Mouse (Mus musculus): ENCODE measurements around the gene Lrig2. TPM values are rescaled to one million over a fixed set of nuclear protein-coding genes. Genes with fewer than 3 reads are reported as not detected.

Lrig2 gene
- polyA plus RNA-seq, 1 experiment from 2014 or later, result 19.5 TPM

DNA sequence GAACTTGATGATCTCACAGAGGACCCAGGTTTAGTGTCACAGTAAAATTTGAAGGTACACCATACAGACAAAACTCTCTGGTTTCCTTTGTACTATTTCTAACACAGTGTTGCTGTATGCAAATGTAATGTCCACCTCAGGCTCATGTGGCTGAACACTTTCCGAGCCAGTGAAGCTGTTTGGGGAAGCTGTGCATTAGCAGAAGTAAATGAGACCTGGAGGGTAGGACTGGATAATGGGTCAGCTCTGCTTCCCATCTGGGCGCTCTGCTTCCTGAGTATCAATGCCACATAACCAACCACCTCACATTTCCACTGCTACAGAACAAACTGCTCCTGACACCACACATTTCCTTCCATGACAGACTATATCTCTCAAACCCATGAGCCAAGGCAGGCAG is 10.1 kb downstream of the Lrig2 start:
- Histone ChIP-seq H3K4me1 (no peaks in the 10 kb centered on the region), H3K27me3 (no peaks in the 10 kb centered on the region), H3K4me2 (replicated peaks) (no peak overlapping the region), H3K9me3 (replicated peaks) (no peaks in the 10 kb centered on the region), H3K4me3 (replicated peaks) (no peak overlapping the region), H3K9ac (no peak overlapping the region), H3K27ac (replicated peaks) (no peak overlapping the region), H3K36me3 (peaks cover 4% of the 10 kb centered on the region; the same call in 1 of the 2 replicates)
- WGBS, result 80% methylated on average over 2 of the region's 2 CpGs
- ATAC-seq (ENCODE audit: insufficient number of reproducible peaks, low FRiP score, low TSS enrichment, low read depth), result no peak

DNA sequence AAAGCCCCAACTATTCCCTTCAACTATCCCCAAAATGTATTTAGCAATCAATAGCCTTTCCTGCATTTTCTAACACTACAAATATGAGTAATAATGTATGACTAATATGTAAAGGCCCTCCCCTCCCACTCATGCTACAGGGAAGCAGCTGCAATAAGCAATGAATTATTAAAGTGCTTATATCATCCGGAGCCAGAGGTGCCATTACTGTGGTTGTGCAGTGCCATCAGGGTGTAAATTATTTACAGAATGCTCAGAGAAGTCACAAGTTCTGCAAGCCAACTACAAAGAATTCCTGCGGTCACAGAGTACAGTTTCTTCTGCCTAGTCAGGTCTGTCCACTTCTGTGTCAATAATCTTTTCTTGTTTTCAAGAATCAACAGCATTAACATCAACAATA is 10.8 kb downstream of the Lrig2 start:
- ATAC-seq (ENCODE audit: insufficient number of reproducible peaks, low FRiP score, low TSS enrichment, low read depth), result no peak
- H3K4me2 ChIP-seq (replicated peaks), result no peak overlapping the region
- H3K9me3 ChIP-seq (replicated peaks), result no peaks in the 10 kb centered on the region
- no peak overlapping the region for H3K9ac ChIP-seq
- 72% methylated on average over 2 of the region's 2 CpGs for WGBS
- no peaks in the 10 kb centered on the region for H3K27me3 ChIP-seq
- H3K4me1 ChIP-seq, result no peaks in the 10 kb centered on the region
- H3K36me3 ChIP-seq, result peaks cover 12% of the 10 kb centered on the region
- H3K27ac ChIP-seq (replicated peaks), result no peak overlapping the region
- no peak overlapping the region for H3K4me3 ChIP-seq (replicated peaks)

DNA sequence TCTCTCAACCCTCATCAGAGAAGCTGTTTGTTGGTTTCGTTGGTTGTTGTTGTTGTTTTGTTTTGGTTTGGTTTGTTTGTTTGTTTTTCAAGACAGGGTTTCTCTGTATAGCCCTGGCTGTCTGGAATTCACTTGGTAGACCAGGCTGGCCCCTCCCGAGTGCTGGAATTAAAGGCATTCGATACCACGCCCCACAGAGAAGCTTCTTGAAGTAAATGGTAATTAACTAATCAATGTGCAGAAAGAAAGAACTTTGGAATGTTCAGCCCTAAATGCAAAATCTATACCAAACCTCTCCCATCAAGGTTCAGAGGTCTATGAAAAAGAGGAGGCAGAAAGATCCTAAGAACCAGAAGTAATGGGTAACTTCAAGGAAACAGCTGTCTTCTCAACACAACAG is 15.5 kb downstream of the Lrig2 start:
- 87% methylated on average over 4 of the region's 4 CpGs for WGBS
- no peak for ATAC-seq (ENCODE audit: insufficient number of reproducible peaks, low FRiP score, low TSS enrichment, low read depth)
- H3K27me3 ChIP-seq, result no peaks in the 10 kb centered on the region

DNA sequence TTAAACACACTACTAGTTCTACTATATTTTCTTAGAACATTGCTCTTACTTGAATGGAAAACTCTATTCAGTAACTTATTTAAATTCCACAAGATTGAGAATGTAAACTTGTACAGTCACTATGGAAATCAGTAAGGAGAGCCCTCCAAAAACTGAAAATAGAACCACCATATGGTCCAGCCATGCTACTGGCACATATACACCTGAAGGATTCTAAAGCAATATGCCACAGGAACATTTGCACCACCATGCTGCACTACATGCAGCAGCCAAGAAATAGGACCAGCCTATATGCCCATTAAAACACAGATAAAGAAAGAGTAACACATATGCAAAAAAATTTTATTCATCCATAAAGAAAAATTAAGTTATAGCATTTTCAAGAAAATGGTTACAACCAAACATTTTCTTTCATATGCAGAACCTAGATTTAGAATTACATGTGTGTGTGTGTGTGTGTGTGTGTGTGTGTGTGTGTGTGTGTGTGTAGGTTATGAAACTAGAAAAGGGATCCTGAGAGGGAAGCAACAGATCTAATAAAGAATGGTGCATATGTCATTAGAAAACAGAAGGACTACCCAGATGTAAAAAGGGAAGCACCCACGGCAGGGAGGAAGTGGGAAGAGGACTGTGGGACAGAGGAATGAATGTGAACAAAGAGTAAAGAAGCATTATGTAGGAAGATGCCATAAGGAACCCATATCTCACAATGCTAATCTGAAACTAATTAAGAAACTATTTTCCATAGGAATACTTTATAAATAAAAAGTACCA is 30.6 kb downstream of the Lrig2 start:
- no peaks in the 10 kb centered on the region for H3K4me1 ChIP-seq
- H3K9ac ChIP-seq, result no peak overlapping the region
- peaks cover 32% of the 10 kb centered on the region for H3K36me3 ChIP-seq
- no peak overlapping the region for H3K4me3 ChIP-seq (replicated peaks)
- no peaks in the 10 kb centered on the region for H3K9me3 ChIP-seq (replicated peaks)
- WGBS, result 46% methylated on average over 1 of the region's 1 CpGs
- H3K27me3 ChIP-seq, result no peaks in the 10 kb centered on the region
- ATAC-seq (ENCODE audit: insufficient number of reproducible peaks, low FRiP score, low TSS enrichment, low read depth), result no peak
- no peak overlapping the region for H3K4me2 ChIP-seq (replicated peaks)
- H3K27ac ChIP-seq (replicated peaks), result no peak overlapping the region

More for the DNA sequence above, 15.5 kb downstream of the Lrig2 start:
- Histone ChIP-seq H3K9ac (no peak overlapping the region), H3K27ac (replicated peaks) (no peak overlapping the region), H3K4me1 (no peaks in the 10 kb centered on the region), H3K4me2 (replicated peaks) (no peak overlapping the region), H3K4me3 (replicated peaks) (no peak overlapping the region), H3K36me3 (peaks cover 43% of the 10 kb centered on the region), H3K9me3 (replicated peaks) (no peaks in the 10 kb centered on the region)

DNA sequence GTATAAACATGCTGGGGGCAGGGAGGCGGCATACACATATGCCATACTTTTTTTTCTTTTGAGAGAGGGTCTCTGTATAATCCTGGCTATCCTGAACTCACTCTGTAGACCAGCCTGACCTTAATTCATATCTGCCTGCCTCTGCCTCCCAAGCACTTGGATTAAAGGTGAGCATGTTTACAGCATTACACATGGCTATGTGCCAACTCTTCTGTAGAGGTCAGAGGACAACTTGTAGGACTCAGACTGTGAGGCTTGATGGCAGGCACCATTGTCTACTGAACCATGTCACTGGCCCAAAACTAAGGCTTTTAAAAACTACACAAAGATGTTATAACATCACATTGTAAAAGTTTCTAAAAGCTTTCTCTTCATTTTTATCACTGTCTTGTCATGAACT is 33.7 kb downstream of the Lrig2 start:
- H3K27me3 ChIP-seq, result no peaks in the 10 kb centered on the region
- no peak for ATAC-seq (ENCODE audit: insufficient number of reproducible peaks, low FRiP score, low TSS enrichment, low read depth)
- no peaks in the 10 kb centered on the region for H3K9me3 ChIP-seq (replicated peaks)
- no peak overlapping the region for H3K27ac ChIP-seq (replicated peaks)
- no peak overlapping the region for H3K4me3 ChIP-seq (replicated peaks)
- no peak overlapping the region for H3K4me2 ChIP-seq (replicated peaks)
- peaks cover 34% of the 10 kb centered on the region for H3K36me3 ChIP-seq
- 94% methylated on average over 1 of the region's 1 CpGs for WGBS
- no peak overlapping the region for H3K9ac ChIP-seq
- no peaks in the 10 kb centered on the region for H3K4me1 ChIP-seq

DNA sequence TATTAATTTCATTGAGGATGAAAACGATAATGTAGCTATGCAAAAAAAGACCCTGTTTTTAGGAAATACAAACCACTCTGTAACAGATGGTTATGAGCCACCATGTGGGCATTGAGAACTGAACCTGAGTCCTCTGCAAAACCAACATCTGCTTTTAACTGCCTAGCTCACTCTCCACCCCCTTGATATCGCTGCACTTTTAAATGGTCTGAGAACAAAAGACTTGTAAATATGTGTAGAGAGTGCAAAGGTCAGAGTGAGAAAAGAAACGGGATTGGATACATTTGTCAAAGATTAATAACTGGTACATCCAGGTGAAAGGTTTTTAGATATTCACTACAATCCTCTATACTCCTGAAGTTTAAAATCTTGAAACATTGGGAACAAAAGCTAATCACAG is 42.3 kb downstream of the Lrig2 start:
- 58% methylated on average over 3 of the region's 3 CpGs for WGBS
- Histone ChIP-seq H3K27ac (replicated peaks) (no peak overlapping the region), H3K36me3 (peaks cover 30% of the 10 kb centered on the region), H3K27me3 (no peaks in the 10 kb centered on the region), H3K4me3 (replicated peaks) (no peak overlapping the region), H3K4me1 (no peaks in the 10 kb centered on the region), H3K4me2 (replicated peaks) (no peak overlapping the region), H3K9me3 (replicated peaks) (no peaks in the 10 kb centered on the region), H3K9ac (no peak overlapping the region)
- no peak for ATAC-seq (ENCODE audit: insufficient number of reproducible peaks, low FRiP score, low TSS enrichment, low read depth)

DNA sequence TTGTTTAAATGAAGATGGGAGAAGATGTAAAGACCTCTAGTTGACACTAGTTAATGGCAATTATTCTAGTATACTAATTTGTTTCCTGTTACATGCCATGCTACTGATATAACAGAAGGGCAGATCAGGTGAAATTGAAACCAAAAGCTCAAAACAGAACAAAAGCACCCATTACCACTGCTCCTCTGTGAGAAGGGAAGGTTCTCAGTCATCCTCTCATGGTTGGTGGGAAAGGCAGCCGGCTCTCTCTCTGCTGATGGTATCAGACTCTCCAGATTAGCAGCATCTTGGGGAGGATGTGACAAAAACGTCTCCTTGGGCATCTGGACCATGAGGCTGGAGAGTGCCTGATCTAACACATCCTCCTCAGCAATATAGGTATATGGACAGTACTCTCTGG is 50.5 kb downstream of the Lrig2 start:
- Histone ChIP-seq H3K4me3 (replicated peaks) (no peak overlapping the region), H3K4me1 (no peaks in the 10 kb centered on the region), H3K36me3 (peaks cover 90% of the 10 kb centered on the region), H3K27me3 (no peaks in the 10 kb centered on the region), H3K9me3 (replicated peaks) (no peaks in the 10 kb centered on the region), H3K9ac (no peak overlapping the region), H3K27ac (replicated peaks) (no peak overlapping the region), H3K4me2 (replicated peaks) (no peak overlapping the region)
- WGBS, result 73% methylated on average over 2 of the region's 2 CpGs
- ATAC-seq (ENCODE audit: insufficient number of reproducible peaks, low FRiP score, low TSS enrichment, low read depth), result no peak

DNA sequence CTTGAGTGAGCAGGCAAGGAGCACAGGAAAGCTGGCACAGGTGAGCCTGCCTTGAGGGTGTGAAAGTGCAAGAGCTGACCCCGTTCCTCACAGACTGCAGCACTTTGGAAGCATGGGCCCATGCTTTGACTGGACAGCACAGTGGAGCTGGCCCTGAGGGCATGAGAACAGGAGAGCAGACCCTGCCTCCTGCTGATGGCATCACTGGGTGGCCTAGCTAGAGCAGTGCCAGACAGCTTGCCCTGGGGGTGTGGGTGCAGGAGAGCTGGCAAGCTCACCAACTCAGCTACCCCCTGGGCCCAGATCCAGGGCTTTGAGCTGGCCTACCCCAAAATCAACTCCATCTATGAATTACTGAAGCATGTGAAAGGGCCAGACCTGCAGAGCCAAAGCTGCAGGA is 53.1 kb downstream of the Lrig2 start:
- Histone ChIP-seq H3K4me1 (no peaks in the 10 kb centered on the region), H3K4me3 (replicated peaks) (no peak overlapping the region), H3K27ac (replicated peaks) (no peak overlapping the region), H3K36me3 (peaks cover 69% of the 10 kb centered on the region), H3K27me3 (no peaks in the 10 kb centered on the region), H3K9ac (no peak overlapping the region), H3K9me3 (replicated peaks) (no peaks in the 10 kb centered on the region), H3K4me2 (replicated peaks) (no peak overlapping the region)
- no peak for ATAC-seq (ENCODE audit: insufficient number of reproducible peaks, low FRiP score, low TSS enrichment, low read depth)
- 68% methylated on average over 1 of the region's 1 CpGs for WGBS

DNA sequence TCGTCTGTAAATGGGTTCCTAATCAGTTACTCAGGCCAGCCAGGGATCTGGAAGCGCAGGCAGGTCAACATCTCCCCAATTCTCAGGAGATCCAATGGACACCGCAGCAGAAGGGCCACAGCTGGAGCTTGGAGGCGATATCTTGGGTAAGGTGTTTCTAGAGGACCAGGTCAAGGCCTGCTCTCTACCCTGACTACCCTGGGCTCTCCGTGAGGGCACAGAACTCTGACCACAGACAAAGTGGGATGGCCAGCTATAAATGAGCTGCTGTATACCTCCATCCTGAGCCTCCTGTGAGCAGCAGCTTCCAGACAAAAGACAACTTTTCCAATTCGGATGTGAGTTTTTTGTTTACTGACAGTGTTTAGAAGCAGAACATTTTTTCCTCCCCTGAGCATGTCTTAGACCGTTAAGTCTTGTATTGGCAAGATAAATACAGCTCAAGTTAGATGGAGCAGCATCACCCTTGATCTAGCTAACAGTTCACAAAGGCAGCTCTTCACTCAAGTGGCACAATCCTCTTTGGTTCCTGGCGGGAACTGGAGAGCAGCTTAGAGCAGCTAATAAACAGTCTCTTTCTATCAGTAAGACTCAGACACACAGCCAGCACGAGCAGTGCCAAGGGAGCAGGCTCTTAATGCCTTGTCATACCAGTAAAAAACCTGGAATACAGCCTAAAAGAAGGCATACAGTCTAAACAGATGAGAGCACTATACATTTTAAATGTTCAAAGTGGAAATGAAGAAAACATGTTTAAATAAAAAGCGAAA is 56.0 kb downstream of the Lrig2 start:
- Histone ChIP-seq H3K27me3 (no peaks in the 10 kb centered on the region), H3K36me3 (peaks cover 47% of the 10 kb centered on the region), H3K4me1 (no peaks in the 10 kb centered on the region), H3K9me3 (replicated peaks) (no peaks in the 10 kb centered on the region), H3K27ac (replicated peaks) (no peak overlapping the region), H3K9ac (no peak overlapping the region), H3K4me3 (replicated peaks) (no peak overlapping the region), H3K4me2 (replicated peaks) (no peak overlapping the region)
- no peak for ATAC-seq (ENCODE audit: insufficient number of reproducible peaks, low FRiP score, low TSS enrichment, low read depth)
- WGBS, result 81% methylated on average over 10 of the region's 10 CpGs

DNA sequence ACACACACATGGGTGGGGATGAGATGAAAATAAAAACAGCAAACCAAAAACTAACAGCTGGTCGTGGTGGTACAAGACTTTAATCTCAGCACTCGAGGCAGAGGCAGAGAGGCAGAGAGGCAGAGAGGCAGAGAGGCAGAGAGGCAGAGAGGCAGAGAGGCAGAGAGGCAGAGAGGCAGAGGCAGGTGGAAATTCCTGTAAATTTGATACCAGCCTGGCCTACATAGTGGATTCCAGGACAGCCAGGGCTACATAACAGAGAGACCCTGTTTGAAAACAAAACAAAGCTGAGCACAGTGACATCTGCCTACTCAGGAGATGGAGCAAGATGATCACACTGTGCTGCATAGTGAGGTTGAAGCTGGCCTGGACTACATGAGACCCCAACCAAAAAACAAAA is 64.5 kb downstream of the Lrig2 start:
- Histone ChIP-seq H3K36me3 (no peaks in the 10 kb centered on the region), H3K27me3 (no peaks in the 10 kb centered on the region), H3K4me2 (replicated peaks) (no peak overlapping the region), H3K9me3 (replicated peaks) (no peaks in the 10 kb centered on the region), H3K4me1 (peaks cover 2% of the 10 kb centered on the region; the same call in 1 of the 2 replicates), H3K9ac (no peak overlapping the region), H3K4me3 (replicated peaks) (no peak overlapping the region), H3K27ac (replicated peaks) (no peak overlapping the region)
- ATAC-seq (ENCODE audit: insufficient number of reproducible peaks, low FRiP score, low TSS enrichment, low read depth), result no peak
- 43% methylated on average over 2 of the region's 2 CpGs for WGBS

DNA sequence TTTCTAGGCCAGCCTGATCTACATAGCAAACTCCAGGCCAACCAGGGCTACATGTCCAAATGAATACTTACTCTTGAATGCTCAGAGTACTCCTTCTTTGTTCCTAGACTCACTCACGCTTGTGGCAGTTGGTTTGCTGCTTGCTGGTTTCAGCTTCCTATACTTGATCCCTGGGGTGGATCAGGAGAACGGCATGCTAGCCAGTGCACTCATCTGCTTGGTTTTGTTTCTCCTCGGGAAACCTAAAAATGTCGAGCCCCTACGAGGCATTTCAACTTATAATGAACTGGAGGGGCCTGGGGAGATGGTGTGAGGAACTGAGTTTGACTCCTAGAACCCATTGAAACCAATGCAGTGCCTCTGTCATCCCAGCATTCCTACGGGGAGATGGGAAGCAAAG is 65.0 kb downstream of the Lrig2 start:
- H3K27ac ChIP-seq (replicated peaks), result no peak overlapping the region
- H3K4me3 ChIP-seq (replicated peaks), result no peak overlapping the region
- no peak overlapping the region for H3K4me2 ChIP-seq (replicated peaks)
- no peaks in the 10 kb centered on the region for H3K9me3 ChIP-seq (replicated peaks)
- peaks cover 7% of the 10 kb centered on the region for H3K4me1 ChIP-seq
- H3K9ac ChIP-seq, result no peak overlapping the region
- H3K36me3 ChIP-seq, result no peaks in the 10 kb centered on the region
- no peak for ATAC-seq (ENCODE audit: insufficient number of reproducible peaks, low FRiP score, low TSS enrichment, low read depth)
- 73% methylated on average over 6 of the region's 6 CpGs for WGBS
- no peaks in the 10 kb centered on the region for H3K27me3 ChIP-seq
